Mouse (Mus musculus): Measurements from ENCODE around the gene Tbce.

DNA sequence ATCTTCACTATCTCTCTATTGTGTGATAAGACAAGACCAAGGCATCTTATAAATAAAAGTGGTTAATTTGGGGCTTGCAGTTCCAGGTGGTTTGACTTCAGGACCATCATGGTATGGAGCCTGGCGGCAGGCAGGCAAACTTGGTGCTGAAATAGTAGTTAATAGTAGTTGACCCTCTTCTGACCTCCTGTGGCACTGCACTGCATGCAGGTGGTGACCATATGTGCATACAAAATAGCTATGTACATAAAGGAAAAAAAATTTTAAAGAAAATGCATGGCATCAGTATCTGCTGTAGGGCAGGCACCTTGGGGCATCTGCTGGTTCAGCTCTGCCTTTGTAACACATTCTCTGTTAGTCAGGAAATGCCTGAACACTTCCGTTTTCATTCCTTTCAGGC lies 49.0 kb downstream of the Tbce start:
- TF ChIP-seq EP300 (IDR thresholded peaks at IDR 0.05; ENCODE audit: low read depth) (no peak), CTCF (IDR thresholded peaks at IDR 0.05; ENCODE audit: low read depth) (no peak)

All from heart, postnatal 0 days (tissue).